8 mouse cellular contexts compared by ENCODE assay signal in genomic region chr11:60311025-60311854, GRCm38 (mm10). TPM values are rescaled to one million over a fixed set of nuclear protein-coding genes. Genes with fewer than 3 reads are reported as not detected.
DNase-seq lines count a peak whose midpoint lies in the region; ATAC-seq lines count a peak whose summit lies in the region.

No protein-coding gene starts in this region.

- no peaks in the 10 kb centered on the region for H3K27me3 ChIP-seq in embryonic facial prominence, embryonic 10.5 days (replicated peaks; ENCODE audit: low read depth, poor library complexity, severe bottlenecking)
- no peaks in the 10 kb centered on the region for H3K27me3 ChIP-seq in midbrain, embryonic 10.5 days (ENCODE audit: low read depth, poor library complexity, severe bottlenecking)

- peaks cover 37% of the 10 kb centered on the region for H3K4me1 ChIP-seq in embryonic facial prominence, embryonic 10.5 days
- peaks cover 26% of the 10 kb centered on the region for H3K4me1 ChIP-seq in midbrain, embryonic 10.5 days

- no peak overlapping the region for H3K4me3 ChIP-seq in embryonic facial prominence, embryonic 10.5 days
- H3K4me3 ChIP-seq in midbrain, embryonic 10.5 days: peak overlapping the region; percentile 3; the same call in 1 of the 2 replicates

- intact Hi-C loops in left cerebral cortex, postnatal 10 days (cut with DNase I): no loop called here

- ATAC-seq in erythroblast, adult 5-6 weeks (replicated peaks; ENCODE audit: low FRiP score, poor library complexity, severe bottlenecking): no peak

- DNase-seq in adrenal gland, postnatal 10 days: peak; percentile 92
- DNase-seq in embryonic facial prominence, embryonic 10.5 days (ENCODE audit: low spot score): no peak
- peak; percentile 68 to 84 for DNase-seq in heart, adult 18-20 months
- peak; percentile 90 for DNase-seq in kidney, adult 11 months
- peak; percentile 88 to 89 for DNase-seq in left cerebral cortex, postnatal 10 days (ENCODE audit: extremely low spot score in 1 of 2, low spot score in 2 of 2)
- peak; percentile 31 for DNase-seq in midbrain, embryonic 10.5 days (ENCODE audit: low spot score)
- DNase-seq in right cerebral cortex, postnatal 4 days: peak; percentile 86

- no peaks in the 10 kb centered on the region for H3K36me3 ChIP-seq in embryonic facial prominence, embryonic 10.5 days (replicated peaks)
- no peaks in the 10 kb centered on the region for H3K36me3 ChIP-seq in midbrain, embryonic 10.5 days

- 0 out of 2 replicates have a peak, but pooled peaks cover 7% of the 10 kb centered on the region for H3K9me3 ChIP-seq in embryonic facial prominence, embryonic 10.5 days
- no peaks in the 10 kb centered on the region for H3K9me3 ChIP-seq in midbrain, embryonic 10.5 days (replicated peaks)

- 19% methylated on average over 8 of the region's 8 CpGs for WGBS in embryonic facial prominence, embryonic 10.5 days
- 16% methylated on average over 8 of the region's 8 CpGs for WGBS in midbrain, embryonic 10.5 days

- peak overlapping the region; percentile 45 for H3K27ac ChIP-seq in embryonic facial prominence, embryonic 10.5 days (replicated peaks)
- H3K27ac ChIP-seq in midbrain, embryonic 10.5 days (replicated peaks): peak overlapping the region; percentile 79

RNA-seq across cellular contexts. Expression of gene Tom1l2, which starts 41.5 kb away (rescaled TPM):
- 10 to 100 TPM; 49.9 to 61.5 TPM for total RNA-seq in adrenal gland, postnatal 10 days (2021)
- 20.4 and 21.0 TPM in 2 replicates for polyA plus RNA-seq in embryonic facial prominence, embryonic 10.5 days (2016; fragmentation: Nextera tagmentation; extraction: Ambion mirVana)
- total RNA-seq in heart, adult 18-20 months (2021): 100 to 1,000 TPM; 107 to 116 TPM
- total RNA-seq in left cerebral cortex, postnatal 10 days (2021): 100 to 1,000 TPM; 132 to 133 TPM
- polyA plus RNA-seq in midbrain, embryonic 10.5 days (2016; fragmentation: Nextera tagmentation; extraction: Ambion mirVana): 17.6 and 26.2 TPM in 2 replicates
- 2.7 and 4.8 TPM in 2 replicates for total RNA-seq in erythroblast, adult 5-6 weeks (2015; ENCODE audit: low replicate concordance)
- 2.0 and 9.2 TPM in 2 replicates for total RNA-seq in erythroblast, adult 5-6 weeks (2017; ENCODE audit: low replicate concordance)

RNA-seq across cellular contexts. Expression of gene Drc3, which starts 41.9 kb away (rescaled TPM):
- 1 to 10 TPM; 1.1 to 1.5 TPM for total RNA-seq in adrenal gland, postnatal 10 days (2021)
- polyA plus RNA-seq in embryonic facial prominence, embryonic 10.5 days (2016; fragmentation: Nextera tagmentation; extraction: Ambion mirVana): 1.2 and 1.6 TPM in 2 replicates
- total RNA-seq in heart, adult 18-20 months (2021): 1 to 10 TPM; 3.3 TPM
- total RNA-seq in left cerebral cortex, postnatal 10 days (2021): 1 to 10 TPM; 5.2 to 7.3 TPM
- polyA plus RNA-seq in midbrain, embryonic 10.5 days (2016; fragmentation: Nextera tagmentation; extraction: Ambion mirVana): 1.7 and 1.8 TPM in 2 replicates
- total RNA-seq in erythroblast, adult 5-6 weeks (2015; ENCODE audit: low replicate concordance): 1.3 TPM in 1 of 2 replicates, not detected in the other
- not detected in 2 replicates for total RNA-seq in erythroblast, adult 5-6 weeks (2017; ENCODE audit: low replicate concordance)

Comparison
In these comparisons a context has a peak if more than half of its experiments do, and no peak if none do; other contexts are left out.
1. RNA of gene Tom1l2, which starts 41.5 kb away (total RNA-seq): 132 to 133 TPM in left cerebral cortex, postnatal 10 days, 107 to 116 TPM in heart, adult 18-20 months and 49.9 to 61.5 TPM in adrenal gland, postnatal 10 days; 2.0 to 9.2 TPM in erythroblast, adult 5-6 weeks; every median in the first group is over 4 times any median in the second.